Mouse (Mus musculus) adrenal gland, adult 8-10 months (tissue): Measurements from ENCODE around the gene Commd3. TPM values are rescaled to one million over a fixed set of nuclear protein-coding genes. Genes with fewer than 3 reads are reported as not detected.

Experiments
- DNase-seq: peaks from one replicate; pipeline ENCODE4 v3.0.0; 2022
- total RNA-seq, 4 experiments: library from RNA; stranded (reverse); gene quantifications; 2 replicates each; pipeline ENCODE4 v1.2.4; 2022

Commd3 gene
- total RNA-seq = 100 to 1,000 TPM; 115 to 126 (median 121) TPM

DNA sequence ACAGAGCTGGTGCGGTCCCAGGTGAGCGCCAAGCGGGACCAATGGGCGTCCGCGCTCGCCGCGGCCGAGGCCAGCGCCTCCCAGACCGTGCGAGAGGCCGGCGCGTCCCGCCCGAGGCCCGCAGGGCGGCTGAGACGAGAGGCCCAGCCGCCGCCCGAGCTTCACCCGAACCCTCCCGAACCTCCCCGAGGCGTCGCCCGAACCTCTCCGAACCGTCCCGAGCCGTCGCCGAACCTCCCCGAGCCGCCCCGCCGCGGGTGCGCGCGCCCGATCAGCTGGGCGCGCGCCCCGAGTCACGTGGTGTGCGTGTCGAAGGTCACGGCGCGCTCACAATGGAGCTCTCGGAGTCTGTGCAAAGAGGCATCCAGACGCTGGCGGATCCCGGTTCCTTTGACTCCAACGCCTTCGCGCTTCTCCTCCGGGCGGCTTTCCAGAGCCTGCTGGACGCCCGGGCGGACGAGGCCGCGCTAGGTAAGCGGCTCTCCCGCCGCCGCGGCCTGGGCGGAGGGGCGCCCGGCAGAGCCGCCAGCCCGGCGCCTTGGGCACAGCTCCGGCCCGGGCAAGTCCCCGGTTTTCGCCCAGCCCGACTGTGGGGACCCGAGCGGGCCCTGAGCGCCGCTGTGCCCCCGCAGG lies at the start of gene Commd3:
Gene Commd3 (plus strand): TSS at position 252 of the 633 bp plus-strand sequence.
- DNase-seq = peak; percentile 90

DNA sequence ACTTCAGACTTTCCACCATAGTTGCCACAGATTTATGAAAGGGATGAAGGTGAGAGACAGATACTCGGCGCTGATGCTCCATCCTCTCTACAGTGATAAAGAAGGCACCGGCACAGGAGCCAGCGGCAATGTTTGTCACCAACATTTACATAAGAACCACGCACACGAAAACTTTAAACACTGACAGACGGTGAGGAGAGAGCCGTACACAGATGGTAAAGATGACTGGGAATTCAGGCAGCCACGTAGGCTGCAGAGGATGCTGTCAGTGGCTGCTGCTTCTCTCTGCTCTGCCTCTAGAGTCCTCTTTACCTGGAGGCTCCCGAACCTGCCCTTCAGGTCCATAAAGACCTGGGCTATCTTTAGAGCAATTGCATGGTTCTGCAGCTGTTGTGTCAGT lies 49.0 kb upstream of the Commd3 start:
- DNase-seq = no peak

DNA sequence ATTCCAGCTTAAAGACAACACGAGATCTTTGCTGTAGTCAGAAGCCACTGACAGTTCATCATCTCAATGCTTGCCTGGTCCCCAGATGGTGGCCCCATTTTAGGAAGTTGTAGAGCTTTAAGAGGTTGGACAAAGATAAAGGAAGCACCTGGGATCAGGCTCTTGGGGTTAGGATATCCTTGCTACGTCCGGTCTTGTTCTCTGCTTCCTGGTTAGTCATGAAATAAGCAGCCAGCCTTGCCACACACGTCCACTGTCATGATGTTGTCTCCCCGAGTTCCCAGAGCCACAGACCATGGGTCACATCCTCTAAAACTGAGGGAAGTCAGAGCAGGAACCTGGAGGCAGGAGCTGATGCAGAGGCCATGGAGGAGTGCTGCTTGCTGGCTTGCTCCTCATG lies 41.6 kb upstream of the Commd3 start:
- DNase-seq = no peak

GRCm38 (mm10) chr2:18635052-18635451 lies 37.1 kb upstream of the Commd3 start:
- no peak for DNase-seq

DNA sequence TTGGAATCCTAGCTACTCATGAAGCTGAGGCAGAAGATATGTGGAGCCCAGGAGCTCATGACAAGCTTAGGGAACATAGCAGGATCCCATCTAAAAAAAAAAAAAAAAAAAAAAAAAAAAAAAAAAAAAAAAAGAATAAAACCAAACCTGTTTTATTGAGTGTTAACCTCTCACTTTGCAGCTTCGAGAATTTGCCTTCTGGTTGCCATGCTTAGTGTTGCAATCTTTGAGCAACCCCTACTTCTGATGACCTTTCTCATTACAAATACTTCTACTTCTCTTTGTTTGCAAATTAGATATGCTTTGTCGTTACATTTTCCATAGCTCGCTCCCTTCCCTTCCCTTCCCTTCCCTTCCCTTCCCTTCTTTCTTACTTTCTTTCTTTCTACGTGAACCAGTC lies 23.6 kb upstream of the Commd3 start:
- no peak for DNase-seq

DNA sequence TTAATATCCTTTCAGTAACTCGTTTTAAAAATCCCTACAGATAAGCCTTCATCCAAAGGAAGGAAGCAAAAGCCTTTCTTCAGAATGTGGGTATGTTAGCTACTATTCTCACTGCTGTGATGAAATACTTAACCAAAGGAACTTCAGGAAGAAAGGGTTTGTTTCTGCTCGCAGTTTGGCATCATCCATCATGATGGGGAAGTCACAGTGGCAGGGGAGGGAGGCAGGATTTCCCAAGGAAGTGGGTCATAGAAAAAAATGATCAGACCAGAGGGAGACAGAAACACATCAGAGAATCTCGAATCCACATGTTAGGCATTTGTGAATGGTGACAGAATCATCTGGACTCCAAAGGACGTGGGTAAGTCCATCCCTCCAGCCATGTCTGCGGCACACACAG lies 17.4 kb upstream of the Commd3 start:
- no peak for DNase-seq

- no peak for DNase-seq
These were observed 8.2 kb upstream of the Commd3 start for GRCm38 (mm10) chr2:18664003-18664402.

- DNase-seq = no peak
These were observed 1.1 kb upstream of the Commd3 start for GRCm38 (mm10) chr2:18671041-18671440.

DNA sequence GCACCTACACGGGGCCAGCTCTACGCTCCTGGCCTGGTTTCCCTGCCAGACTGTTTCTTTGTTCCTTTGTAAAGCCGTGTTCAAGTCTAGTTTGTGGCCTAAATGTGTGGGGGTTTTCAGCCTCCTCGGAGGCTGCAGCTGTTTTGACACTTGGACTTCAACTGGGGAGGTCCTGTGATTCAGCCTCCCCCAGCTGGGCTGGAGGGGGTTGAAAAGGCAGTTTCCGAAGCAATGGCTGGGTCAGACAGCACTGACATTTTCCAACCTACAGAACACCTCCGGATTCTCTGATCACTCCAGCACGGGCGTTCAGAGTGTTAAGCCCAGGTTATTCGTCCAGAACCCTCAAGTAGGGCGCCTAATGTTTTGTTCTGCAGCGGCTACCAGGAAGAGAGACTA lies 581 bp downstream of the Commd3 start:
- DNase-seq = peak; percentile 22

- no peak for DNase-seq
These were observed 1.6 kb downstream of the Commd3 start for GRCm38 (mm10) chr2:18673766-18674165.

DNA sequence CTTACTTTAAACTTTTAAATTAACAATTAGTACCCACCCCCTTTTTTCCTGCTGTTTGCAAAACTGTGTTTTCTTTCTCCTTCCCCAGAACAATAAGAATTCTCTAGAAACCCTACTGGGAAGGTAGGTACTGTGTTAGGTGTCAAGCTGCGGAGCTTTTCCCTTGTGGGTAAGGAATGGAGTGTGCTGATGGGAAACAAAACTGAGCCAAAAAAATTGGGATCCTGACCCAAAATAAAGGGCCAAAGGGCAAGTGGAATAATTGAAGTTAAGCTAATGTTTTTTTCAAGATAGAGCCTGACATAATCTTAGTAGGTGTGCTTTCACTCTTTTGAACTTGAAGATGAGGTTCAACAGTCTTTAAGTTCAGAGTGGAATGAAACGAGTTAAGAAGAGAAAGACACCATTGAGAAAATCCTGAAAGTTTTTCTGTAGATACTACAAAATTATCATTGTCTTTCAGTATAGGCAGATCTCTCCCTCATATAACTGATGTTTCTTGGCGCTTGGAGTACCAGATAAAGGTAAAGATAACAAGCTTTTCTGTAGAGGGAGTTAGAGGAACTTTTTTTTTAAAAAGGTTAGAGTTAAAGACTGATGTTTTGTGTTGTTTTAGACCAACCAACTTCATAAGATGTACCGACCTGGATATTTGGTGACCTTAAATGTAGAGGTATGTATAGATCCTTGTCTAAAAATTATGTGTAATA lies 2.2 kb downstream of the Commd3 start:
- DNase-seq = no peak

GRCm38 (mm10) chr2:18675681-18676456 lies 3.7 kb downstream of the Commd3 start:
- DNase-seq = no peak

DNA sequence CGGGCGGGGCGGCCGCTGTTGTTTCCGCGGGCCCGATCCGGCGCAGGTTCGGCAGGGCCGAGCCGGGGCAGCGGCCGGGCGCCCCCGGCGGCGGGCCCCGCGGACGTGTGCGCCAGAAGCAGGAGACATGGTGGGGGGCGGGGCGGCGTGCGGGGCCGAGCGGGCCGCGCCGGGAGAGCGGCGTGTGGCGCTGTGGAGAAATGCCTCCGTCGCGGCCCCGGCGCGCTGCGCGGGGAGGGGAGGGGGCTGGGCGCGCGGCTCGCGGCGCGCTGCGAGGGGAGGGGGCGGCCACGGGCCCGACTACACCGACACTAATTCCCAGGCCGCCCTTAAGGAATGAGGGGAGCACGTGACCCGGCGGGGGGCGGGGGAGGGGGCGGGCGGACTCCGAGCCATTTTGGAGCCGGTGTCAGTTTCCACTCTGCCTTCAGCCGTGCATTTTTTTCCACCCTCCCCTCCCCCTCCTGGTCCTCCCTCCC lies 4.3 kb downstream of the Commd3 start:
- DNase-seq = peak; percentile 62

GRCm38 (mm10) chr2:18676936-18677491 lies 4.8 kb downstream of the Commd3 start, which contains the start of gene Bmi1:
Gene Bmi1, plus strand, starts transcription at chr2:18677018.
- DNase-seq = peak; percentile 51

GRCm38 (mm10) chr2:18677631-18678471 lies 5.7 kb downstream of the Commd3 start:
- peak; percentile 35 for DNase-seq

DNA sequence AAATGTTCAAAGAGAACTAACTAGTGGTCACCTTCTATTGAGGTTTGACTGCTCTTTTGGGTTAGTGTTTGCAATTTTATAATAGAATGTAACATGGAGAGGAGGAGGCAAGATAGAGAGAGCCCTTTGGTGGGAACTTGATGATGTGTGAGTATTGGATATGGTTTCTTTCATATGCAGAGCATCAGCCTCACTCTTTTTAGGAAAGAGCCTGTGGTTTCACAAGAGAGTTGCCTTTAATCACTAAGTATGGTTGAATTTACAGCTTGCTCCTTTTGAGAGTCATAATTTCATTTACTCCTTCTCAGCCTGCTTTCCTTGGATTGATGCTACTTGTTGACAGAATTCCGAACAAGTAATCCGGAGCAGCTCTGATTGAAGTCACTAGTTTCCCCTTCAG lies 7.5 kb downstream of the Commd3 start:
- no peak for DNase-seq

GRCm38 (mm10) chr2:18680501-18680900 lies 8.3 kb downstream of the Commd3 start:
- no peak for DNase-seq

DNA sequence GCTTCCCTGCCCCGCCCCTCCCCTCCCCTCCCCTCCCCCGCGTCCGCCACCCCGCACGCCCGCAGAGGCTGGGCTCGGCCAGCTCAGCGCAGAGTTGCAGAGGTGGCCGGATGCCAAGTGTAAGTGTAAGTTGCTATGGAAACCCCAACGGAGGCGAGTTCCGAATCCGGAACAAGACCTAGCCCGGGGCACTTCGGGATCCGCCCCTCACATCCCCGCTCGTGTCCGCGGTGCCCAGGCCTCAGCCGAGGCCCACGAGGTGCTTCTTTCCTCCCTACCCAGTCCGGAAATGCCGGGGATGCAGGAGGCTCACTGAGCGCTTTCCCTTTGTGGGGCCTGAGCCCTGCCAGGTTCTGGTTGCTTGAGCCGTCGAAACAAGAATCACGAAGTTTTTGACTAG lies 8.8 kb downstream of the Commd3 start:
- peak; percentile 46 for DNase-seq

DNA sequence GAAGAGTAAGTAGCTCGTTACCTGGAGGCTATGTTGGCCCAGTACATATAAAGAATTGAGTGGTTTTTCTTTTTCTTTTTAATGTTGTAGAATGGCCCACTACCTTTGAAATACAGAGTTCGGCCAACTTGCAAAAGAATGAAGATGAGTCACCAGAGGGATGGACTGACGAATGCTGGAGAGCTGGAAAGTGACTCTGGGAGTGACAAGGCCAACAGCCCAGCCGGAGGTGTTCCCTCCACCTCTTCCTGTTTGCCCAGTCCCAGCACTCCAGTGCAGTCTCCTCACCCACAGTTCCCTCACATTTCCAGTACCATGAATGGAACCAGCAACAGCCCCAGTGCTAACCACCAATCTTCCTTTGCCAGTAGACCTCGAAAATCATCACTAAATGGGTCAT lies 11.9 kb downstream of the Commd3 start:
- DNase-seq = no peak

GRCm38 (mm10) chr2:18686386-18686785 lies 14.2 kb downstream of the Commd3 start:
- no peak for DNase-seq

GRCm38 (mm10) chr2:18686826-18687519 lies 14.8 kb downstream of the Commd3 start:
- no peak for DNase-seq
